Mouse (Mus musculus) frontal cortex, postnatal 25 days (tissue): ENCODE data around the gene Orc6.

Source experiments
- DNase-seq, 2 experiments: peaks; one replicate each; pipeline ENCODE4 v3.0.0; 2022; ENCODE audit warnings: low spot score in 2 of 2

Orc6 gene

DNA sequence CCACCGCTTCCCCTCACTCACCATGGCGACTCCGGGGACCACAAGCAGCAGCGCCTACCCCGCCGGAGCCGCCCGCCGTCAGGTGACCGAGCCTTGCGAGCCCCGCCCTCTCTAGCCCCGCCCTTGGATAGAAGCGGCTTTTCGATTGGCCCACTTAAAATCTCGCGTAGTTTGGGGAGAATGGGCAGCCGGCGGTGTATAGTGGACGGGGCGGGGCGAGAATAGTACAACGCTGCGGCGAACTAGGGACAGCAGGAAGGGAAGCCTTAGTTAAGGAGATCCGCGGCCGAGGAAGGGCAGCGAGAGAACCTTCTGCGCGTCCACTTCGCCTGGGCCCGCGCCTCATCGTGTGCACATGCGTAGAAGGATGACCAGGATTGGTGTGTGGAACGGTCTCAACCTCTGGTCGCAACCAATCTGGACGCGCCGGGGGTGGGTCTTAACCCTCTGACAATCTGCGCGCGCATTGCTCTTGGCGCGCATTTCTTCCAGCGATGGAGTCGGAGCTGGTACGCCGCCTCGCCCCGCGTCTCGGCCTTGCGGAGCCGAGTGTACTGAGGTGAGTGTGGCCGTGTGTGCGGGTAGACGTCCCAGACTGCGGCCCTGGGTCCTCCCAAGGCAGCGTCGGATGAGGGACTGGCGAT lies at the start of gene Orc6, which contains the start of gene Vps35:
Orc6 (plus strand) TSS at position 199 of the 644 bp plus-strand sequence.
Vps35 (minus strand) TSS at position 369 of the 644 bp plus-strand sequence.
- peak; percentile 93 for DNase-seq

DNA sequence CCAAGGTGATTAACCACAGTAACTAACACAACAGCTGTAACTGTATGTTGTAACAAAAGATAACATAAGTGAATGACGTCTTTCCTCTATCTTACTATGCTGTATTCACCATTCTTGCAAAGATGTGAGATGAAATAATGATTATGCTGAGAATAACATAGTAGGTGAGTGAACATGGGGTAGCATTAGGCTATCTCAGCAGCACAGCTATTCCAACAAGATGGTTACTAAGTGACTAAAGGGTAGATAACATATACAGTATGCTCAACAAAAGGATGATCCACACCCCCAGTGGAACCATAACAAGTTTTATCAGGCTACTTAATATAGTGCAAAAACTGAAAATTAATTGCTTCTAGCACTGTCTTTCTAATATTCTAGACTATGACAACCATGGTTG lies 12.6 kb upstream of the Orc6 start:
- DNase-seq = no peak

DNA sequence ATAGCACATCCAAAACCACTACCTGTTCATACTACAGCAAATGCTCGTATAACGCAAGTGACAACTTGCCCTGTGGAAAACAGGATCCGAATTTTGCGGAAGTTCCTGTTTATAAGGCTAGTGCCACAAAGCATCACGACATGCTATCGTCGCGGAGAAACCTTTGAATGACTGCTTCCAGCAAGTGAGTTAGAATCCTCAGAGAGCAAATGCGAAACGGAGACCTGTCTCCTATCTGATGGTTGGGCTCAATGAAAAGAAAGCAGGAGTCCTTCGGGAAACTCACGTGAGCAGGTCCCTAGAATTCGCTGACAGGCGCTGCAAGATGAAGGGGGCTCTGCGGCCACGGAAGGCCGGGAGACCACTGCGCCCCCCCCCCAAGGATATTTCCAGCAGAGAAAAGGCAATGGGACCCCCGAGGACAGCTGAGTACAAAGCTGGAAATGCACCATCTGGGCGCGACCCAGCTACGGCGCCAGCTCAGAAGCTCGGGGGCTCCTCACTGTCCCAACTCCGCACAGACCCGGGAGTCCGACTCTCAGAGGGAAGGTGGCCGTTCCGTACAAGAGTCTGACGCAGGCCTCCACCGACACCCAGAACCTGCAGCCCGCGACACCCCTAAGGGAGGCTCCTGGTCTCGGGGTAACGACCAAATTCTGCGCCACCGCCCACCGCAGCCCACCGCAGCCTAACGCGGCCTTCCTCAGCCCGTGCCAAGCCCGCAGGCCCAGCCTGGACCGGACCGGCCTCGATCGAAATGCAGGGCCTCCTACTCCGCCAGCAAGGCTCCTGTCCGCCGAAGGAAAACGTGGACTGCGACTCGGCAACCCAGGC lies 615 bp upstream of the Orc6 start:
- peak in 1 of 2 experiments; percentile 3 for DNase-seq

DNA sequence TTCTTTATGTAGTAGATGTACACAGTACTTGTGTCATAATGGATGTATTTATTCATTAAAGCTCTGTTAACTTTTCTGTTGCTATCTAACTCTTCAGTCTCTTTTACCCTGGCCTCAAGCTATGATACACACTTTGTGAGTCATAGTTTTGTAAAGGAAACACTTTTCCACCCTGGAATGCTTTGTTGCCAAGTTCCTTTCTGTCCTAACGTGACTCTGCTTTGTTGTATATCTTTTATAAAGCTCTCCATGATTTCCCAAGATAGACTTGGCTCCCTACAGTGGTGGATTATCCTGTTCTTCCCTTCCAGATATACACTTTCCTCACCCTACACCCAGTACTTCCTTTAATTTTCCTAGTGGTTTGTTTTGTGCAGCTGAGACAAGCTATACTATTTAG lies 2.5 kb downstream of the Orc6 start:
- DNase-seq = no peak

DNA sequence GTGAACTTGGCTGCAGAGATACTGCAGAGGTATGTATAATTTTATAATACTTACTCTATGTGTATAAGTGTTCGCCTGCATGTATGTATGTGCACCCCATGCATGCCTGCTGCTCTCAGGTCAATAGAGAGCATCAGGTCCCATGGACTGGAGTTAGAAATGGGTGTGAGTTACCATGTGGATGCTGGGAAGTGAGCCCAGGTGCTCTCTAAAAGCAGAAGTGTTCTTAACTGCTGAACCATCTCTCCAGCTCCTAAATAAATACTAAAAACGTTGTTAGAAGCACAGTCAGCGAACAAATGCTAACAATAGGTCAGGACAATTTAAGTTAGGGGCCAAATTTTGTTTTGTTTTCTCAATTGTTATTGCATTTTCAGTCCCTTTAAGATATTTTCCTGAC lies 3.5 kb downstream of the Orc6 start:
- no peak for DNase-seq

DNA sequence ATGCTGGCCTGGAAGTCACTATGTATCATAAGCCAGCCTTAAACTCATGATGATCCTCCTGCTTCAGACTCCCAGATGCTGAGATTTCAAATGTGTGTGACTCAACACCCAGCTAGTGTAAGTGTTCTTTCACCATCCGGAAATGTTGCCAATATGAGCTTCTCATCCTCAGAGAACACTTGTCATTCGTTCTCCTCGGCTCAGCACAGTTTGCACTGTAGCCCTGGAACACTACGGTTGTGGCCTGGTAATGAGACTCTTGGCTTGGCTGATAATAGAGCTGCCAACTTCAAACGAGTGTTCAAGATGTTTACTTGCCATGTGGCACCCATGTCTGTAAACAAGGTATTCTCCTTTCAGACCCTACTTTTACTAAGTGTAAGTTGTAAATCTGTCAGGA lies 4.1 kb downstream of the Orc6 start:
- no peak for DNase-seq

DNA sequence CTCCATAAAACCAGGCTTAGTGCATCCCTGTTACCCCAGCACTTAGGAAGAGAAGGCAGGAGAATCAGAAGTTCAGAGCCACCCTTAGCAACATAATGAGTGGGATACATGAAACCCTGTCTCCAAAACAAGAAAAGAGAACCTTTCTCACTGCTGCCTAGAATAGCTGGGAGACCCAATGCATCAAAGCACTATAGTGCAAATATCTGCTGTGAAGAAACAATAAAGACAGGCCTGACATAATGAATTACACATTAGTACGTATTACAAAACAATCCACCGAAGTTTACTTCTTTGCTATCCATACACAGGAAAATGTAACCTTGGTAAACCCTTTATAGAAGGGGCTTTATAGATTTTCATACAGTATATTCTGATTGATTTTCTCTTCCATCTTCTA lies 9.1 kb downstream of the Orc6 start:
- no peak for DNase-seq

DNA sequence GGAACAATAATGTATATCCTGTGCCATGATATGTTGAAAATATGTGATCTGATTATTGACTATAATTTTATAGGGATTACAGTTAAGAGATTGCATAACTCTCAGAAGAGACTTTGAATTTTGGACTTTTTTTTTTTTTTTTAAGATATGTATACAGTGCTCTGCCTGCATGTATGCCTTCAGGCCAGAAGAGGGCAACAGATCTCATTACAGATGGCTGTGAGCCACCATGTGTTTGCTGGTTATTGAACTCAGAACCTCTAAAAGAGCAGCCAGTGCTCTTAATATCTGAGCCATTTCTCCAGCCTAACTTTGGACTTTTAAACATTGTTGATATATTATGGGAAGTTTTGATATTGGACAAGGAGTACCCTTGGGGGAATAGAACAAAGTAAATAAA lies 12.3 kb downstream of the Orc6 start:
- no peak for DNase-seq

DNA sequence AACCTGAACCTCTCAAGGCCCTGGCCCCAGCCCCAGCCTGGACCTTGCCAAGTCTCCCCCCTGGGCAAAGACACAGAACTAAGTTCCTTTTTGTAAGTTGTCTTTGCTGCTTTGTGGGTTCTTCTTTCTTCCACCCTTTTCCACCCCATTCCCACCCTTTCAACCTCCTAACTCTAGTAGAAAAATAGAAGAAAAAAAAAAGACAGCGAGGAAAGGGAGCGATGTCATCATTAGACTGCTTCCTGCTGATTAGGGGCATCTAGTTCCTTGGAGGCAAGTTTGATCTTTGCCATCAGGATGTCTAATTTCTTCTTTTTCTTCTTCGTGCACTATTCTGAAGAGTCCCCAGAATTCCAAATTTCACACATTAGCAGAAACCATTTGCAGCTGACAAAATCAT lies 13.6 kb downstream of the Orc6 start:
- DNase-seq = no peak

DNA sequence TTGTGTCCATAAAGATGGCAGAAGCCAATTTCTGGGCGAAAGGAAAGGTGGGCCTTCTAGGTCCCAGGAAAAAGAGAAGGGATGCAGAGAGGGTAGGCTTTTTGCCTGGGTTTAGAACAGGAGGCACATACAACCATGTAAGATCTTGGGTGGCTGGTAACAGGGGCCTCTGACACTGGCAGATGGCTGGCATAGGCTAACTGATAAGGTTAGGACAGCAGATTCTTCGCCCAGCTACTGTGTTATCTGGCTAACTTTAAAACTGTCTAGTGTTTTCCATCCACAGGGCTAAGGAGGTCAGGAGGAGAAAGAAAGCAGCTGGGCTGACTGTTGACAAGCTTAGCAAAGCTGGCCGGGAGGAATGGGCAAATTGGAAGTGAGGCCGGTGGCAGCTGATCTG lies 19.1 kb downstream of the Orc6 start:
- DNase-seq = no peak

DNA sequence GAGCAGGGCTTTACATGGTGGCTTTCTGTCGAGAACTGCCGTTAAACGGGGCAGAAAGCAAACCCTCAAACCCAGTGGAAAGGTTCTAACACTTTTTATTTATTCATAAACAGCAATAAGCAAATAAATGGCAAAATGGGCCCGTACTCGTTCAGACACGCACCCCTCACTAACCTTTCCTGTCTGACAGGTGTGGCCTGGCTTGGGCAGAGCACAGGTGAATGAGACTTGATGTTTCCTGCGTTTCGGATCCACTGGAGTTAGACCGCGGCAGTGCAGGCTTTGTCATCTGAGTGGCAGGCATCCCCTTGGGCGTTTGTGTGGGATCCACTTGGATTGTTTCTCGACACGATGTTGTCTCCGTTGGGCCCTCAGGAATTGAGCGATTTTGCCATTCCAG lies 22.5 kb downstream of the Orc6 start:
- DNase-seq = no peak

DNA sequence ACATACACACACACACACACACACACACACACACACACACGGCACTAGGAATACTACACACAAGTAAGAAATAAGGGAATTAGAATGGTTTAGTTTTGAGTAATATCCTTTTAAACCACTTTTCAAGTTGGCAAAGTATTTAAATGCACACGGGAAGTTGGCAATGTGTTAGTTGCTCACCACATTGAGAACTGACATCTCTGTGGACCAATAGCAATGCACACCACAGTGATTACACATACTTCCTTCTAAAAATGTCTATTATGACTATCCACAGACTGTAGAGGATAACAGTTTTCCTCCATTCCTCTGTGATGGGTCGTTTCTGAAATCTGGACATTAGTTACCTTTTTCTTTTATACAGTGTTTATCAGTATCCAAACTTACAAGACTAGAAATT lies 23.7 kb downstream of the Orc6 start:
- DNase-seq = no peak

DNA sequence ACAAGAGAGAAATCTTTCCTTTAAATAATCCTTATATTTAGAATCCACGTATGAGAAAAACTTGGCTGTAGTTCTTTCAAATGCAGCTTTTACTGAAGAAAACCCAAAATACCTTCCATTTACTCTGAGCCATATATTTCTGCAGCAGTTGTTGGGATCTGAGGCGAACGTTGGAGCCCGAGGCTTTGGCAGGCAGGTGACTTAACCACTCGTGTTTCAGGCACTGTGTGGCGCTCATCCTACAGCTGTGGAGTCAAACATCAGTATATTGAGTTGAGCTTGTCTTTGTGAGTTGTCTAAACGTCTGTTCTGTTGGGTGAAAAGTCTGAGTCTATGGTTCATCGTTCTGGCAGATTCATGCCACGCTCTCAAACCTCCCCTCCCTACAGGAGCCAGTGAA lies 27.6 kb downstream of the Orc6 start:
- DNase-seq = no peak

DNA sequence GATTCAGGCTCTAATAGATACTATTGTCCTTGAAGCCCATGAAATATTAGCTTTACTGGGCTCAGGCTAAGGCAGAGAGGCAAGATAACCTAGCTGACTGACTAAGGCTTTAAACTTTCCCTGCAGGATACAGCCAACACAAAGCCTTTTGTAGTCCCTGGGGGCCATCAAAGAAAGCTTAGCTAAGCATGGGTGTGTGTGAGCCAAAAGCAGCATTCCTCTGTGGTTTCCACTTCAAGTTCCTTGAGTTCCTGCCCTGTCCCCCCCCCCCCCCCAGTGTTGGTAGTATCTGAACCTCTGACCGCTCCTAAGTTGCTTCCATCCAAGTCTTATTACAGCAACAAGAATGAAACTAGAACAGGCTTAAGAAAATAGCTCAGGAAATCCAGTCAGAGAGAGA lies 30.1 kb downstream of the Orc6 start:
- no peak for DNase-seq

DNA sequence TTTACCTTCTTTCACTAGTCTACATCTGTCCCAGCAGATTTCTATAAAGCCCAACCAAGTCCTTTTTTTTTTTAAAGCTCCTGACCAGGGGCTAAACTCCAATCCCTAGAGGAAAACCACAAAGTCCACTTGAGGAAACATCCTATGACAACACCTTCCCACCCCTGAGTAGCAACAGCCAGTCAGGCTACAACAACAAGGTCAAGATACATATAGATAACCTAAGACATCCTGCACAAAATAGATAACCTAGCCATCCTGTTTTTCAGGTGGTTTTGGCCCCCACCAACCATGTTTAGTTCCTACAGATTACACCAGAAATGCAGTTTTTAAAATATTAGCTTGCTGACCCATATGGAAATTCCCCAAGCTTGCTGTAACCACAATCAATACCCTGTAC lies 35.7 kb downstream of the Orc6 start:
- DNase-seq = no peak

DNA sequence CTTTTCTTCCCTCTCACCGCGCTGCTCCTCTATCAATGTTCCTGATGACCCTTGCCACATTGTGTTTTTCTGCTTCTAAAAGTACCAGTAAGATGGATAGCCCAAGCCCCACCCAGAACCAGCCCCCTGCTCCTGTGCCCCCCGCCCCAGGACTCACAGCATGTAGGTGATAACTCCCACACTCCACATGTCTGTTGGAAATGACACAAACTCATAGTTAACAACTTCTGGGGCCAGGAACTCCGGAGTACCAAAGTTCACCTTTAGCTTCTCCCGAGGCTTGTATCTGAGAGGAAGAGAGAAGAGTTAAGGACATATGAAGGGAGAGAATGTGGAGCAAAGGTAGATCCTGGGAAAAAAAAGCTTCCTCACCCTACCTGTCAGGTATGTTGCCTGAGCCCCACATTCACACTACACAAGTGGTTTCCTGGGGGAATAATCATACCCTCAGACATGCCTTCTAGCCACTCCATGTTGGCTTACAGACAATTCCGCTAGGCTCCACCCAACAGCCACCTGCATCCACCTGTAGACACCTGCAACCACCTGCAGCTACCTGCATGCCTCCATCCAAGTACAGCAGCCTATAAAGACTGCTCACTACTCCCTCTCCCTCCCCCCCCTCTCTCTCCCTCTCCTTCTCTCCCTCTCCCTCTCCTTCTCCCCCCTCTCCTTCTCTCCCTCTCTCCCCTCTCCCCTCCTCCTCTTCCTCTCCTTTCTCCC lies 36.9 kb downstream of the Orc6 start:
- DNase-seq = no peak

DNA sequence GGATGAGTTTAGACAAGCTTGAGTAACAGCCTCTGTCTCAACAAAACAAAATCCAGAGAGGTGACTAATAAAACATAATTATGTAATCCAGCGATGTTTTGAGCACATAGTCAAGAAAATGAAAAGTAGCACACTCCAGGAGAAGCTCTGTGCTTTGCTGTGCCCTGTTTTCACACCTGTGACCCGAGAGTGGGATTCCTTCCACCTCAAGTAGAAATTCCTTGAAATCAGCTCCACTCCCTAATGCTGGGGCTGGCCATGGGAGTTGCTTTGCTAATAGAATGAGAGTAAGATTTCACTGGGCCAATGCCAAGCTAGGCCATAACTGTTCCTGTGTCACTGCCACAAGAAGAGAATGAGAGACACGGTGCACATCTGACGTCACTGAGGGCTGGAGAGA lies 38.2 kb downstream of the Orc6 start:
- no peak for DNase-seq

DNA sequence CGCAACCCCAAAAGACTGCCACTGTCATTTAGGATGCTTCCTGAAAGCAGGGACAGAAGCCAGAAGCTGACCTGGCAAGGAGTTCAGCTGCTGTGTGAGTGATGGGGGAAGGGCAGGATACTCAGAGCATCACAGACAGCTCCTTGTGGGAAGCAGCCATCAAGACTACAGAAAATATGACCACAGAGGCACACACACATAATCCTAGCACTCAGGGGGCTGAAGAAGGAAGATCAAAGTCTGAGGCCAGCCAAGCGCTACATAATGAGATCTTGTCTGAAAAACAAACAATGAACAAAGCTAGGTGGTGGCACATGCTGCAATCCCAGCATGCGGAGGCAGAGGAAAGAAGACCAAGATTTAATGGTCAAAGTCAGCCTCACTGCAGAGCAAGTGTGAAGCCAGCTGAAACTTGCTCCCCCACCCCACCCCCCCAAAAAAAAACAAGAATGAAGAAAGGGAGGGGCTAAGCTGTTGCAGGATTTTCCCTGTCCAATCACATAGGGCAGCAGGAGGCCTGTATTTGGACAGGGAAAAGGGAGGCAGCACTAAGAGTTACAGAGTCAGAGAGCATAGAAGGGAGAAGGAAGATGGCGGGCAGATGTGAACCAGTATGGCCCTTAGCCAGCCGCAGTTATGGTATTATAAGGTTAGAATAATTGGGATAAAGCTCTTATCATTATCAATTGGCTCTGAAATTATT lies 40.6 kb downstream of the Orc6 start:
- DNase-seq = no peak

DNA sequence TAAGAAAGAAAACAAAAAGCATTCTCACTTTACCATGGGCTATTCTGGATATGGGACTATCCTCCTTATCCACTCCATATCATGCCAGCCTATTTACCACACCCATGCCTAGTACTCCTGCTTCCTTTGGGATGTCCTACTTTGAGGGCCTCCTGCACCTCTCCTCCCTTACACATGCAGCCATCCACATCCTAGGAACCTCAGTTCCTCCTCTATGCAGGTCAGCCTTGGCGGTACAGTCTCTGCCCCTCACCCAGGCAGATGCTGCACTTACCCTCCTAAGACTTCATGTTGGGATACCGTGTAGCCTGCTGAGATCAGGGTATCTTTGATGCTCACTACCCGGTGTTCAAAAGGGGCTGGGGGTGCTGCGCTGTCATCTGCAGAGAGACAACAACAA lies 53.9 kb downstream of the Orc6 start:
- DNase-seq = no peak
